Comparison of ENCODE assay signal across 17 mouse cellular contexts in genomic region chr13:43733061-43733460, GRCm38 (mm10). TPM values are rescaled to one million over a fixed set of nuclear protein-coding genes. Genes with fewer than 3 reads are reported as not detected.
DNase-seq lines count a peak whose midpoint lies in the region; ATAC-seq and TF ChIP-seq lines count a peak whose summit lies in the region.
"Had no signal": no experiment of that assay in that cellular context is flagged by ENCODE, and none has a peak within 500 bp of the region (broad histone marks: within the 10 kb centered on the region; RNA-seq: fewer than 3 reads in every experiment).

No protein-coding gene starts in this region.

- H3K9ac ChIP-seq in midbrain, postnatal 0 days (replicated peaks; ENCODE audit: low read length, poor library complexity, severe bottlenecking): no peak overlapping the region
- no peak overlapping the region for H3K9ac ChIP-seq in midbrain, embryonic 16.5 days (ENCODE audit: low read depth, low read length)
- H3K9ac ChIP-seq: heart, embryonic 15.5 days; liver, embryonic 13.5 days had no signal

- WGBS in midbrain, postnatal 0 days: 62% methylated on average over 10 of the region's 10 CpGs
- WGBS in midbrain, embryonic 16.5 days: 59% methylated on average over 10 of the region's 10 CpGs
- 17% methylated on average over 10 of the region's 10 CpGs for WGBS in cerebellum, adult 2 months
- 87% methylated on average over 10 of the region's 10 CpGs for WGBS in forebrain, embryonic 10.5 days

- TF ChIP-seq POLR2A in cerebellum, adult 2 months (IDR thresholded peaks at IDR 0.05; ENCODE audit: borderline replicate concordance, insufficient read depth, low read length): no peak

- no peak for TF ChIP-seq CTCF in midbrain, postnatal 0 days (IDR thresholded peaks at IDR 0.05)
- no peak for TF ChIP-seq CTCF in cerebellum, adult 2 months (IDR thresholded peaks at IDR 0.05; ENCODE audit: borderline replicate concordance, insufficient read depth, low read depth, low read length)

- peak; percentile 79 for DNase-seq in midbrain, postnatal 0 days (ENCODE audit: low spot score)
- peak; percentile 77 to 86 for DNase-seq in cerebellum, adult 2 months
- DNase-seq in cerebellum, postnatal 36 days: peak; percentile 74 to 76
- DNase-seq in adrenal gland, adult 2 months: no peak
- no peak for DNase-seq in forebrain, embryonic 10.5 days (ENCODE audit: extremely low spot score, low spot score)
- DNase-seq in layer of hippocampus, postnatal 10 days (ENCODE audit: low spot score in 2 of 2): no peak
- DNase-seq: adrenal gland, postnatal 10 days; heart, adult 11 months; kidney, adult 9 months; liver, embryonic 13.5 days; thymus, adult 18-20 months had no signal

- ATAC-seq in midbrain, postnatal 0 days (ENCODE audit: low FRiP score): no peak; the same call in 1 of the 2 replicates
- no peak for ATAC-seq in midbrain, embryonic 16.5 days
- ATAC-seq: CD4-positive, CD25-positive, alpha-beta regulatory T cell, adult 4 months; forebrain, embryonic 16.5 days had no signal

- no peaks in the 10 kb centered on the region for H3K4me1 ChIP-seq in midbrain, postnatal 0 days (ENCODE audit: insufficient read depth, low read length)
- H3K4me1 ChIP-seq in midbrain, embryonic 16.5 days (ENCODE audit: control insufficient read depth, insufficient read depth, low read length): 0 out of 2 replicates have a peak, but pooled peaks cover 3% of the 10 kb centered on the region
- H3K4me1 ChIP-seq in cerebellum, adult 2 months (ENCODE audit: control insufficient read depth, insufficient read depth, low read length): peaks cover 19% of the 10 kb centered on the region
- H3K4me1 ChIP-seq in forebrain, embryonic 10.5 days: no peaks in the 10 kb centered on the region
- H3K4me1 ChIP-seq: liver, embryonic 13.5 days had no signal

- no peak overlapping the region for H3K4me2 ChIP-seq in midbrain, postnatal 0 days (ENCODE audit: low read depth, low read length, poor library complexity, severe bottlenecking)
- H3K4me2 ChIP-seq in midbrain, embryonic 16.5 days (ENCODE audit: low read length): no peak overlapping the region
- H3K4me2 ChIP-seq: heart, embryonic 15.5 days; liver, embryonic 13.5 days had no signal

- H3K27me3 ChIP-seq in midbrain, postnatal 0 days (ENCODE audit: insufficient read depth, low read length): no peaks in the 10 kb centered on the region
- H3K27me3 ChIP-seq in midbrain, embryonic 16.5 days (ENCODE audit: control insufficient read depth, insufficient read depth, low read depth, low read length): no peaks in the 10 kb centered on the region
- no peaks in the 10 kb centered on the region for H3K27me3 ChIP-seq in cerebellum, adult 2 months (ENCODE audit: control insufficient read depth, insufficient read depth, low read length)
- no peaks in the 10 kb centered on the region for H3K27me3 ChIP-seq in forebrain, embryonic 10.5 days (ENCODE audit: poor library complexity, severe bottlenecking)
- H3K27me3 ChIP-seq: heart, embryonic 15.5 days; liver, embryonic 13.5 days had no signal

- H3K27ac ChIP-seq in midbrain, postnatal 0 days (ENCODE audit: low read depth, low read length): no peak overlapping the region
- no peak overlapping the region for H3K27ac ChIP-seq in midbrain, embryonic 16.5 days (ENCODE audit: low read length)
- H3K27ac ChIP-seq in cerebellum, adult 2 months (ENCODE audit: insufficient read depth, low read length): peak overlapping the region; percentile 62
- H3K27ac ChIP-seq in forebrain, embryonic 10.5 days: no peak overlapping the region
- H3K27ac ChIP-seq: heart, embryonic 15.5 days; liver, embryonic 13.5 days had no signal

- H3K9me3 ChIP-seq in midbrain, postnatal 0 days (ENCODE audit: low read length): no peaks in the 10 kb centered on the region
- 0 out of 2 replicates have a peak, but pooled peaks cover 2% of the 10 kb centered on the region for H3K9me3 ChIP-seq in midbrain, embryonic 16.5 days (replicated peaks; ENCODE audit: control insufficient read depth, low read length, poor library complexity, severe bottlenecking)
- H3K9me3 ChIP-seq in forebrain, embryonic 10.5 days: no peaks in the 10 kb centered on the region
- H3K9me3 ChIP-seq: heart, embryonic 15.5 days; liver, embryonic 13.5 days had no signal

- H3K36me3 ChIP-seq in midbrain, postnatal 0 days (ENCODE audit: insufficient read depth, low read length): no peaks in the 10 kb centered on the region
- H3K36me3 ChIP-seq in midbrain, embryonic 16.5 days (ENCODE audit: control insufficient read depth, insufficient read depth, low read length): no peaks in the 10 kb centered on the region
- no peaks in the 10 kb centered on the region for H3K36me3 ChIP-seq in forebrain, embryonic 10.5 days (replicated peaks)
- H3K36me3 ChIP-seq: heart, embryonic 15.5 days; liver, embryonic 13.5 days had no signal

- H3K4me3 ChIP-seq in midbrain, postnatal 0 days (ENCODE audit: low read depth, low read length): no peak overlapping the region
- no peak overlapping the region for H3K4me3 ChIP-seq in midbrain, embryonic 16.5 days (ENCODE audit: low read depth, low read length)
- no peak overlapping the region for H3K4me3 ChIP-seq in cerebellum, adult 2 months (replicated peaks; ENCODE audit: insufficient read depth, low read depth, low read length)
- H3K4me3 ChIP-seq in forebrain, embryonic 10.5 days: no peak overlapping the region
- H3K4me3 ChIP-seq: heart, embryonic 15.5 days; liver, embryonic 13.5 days; megakaryocyte, embryonic 14.5 days had no signal

RNA-seq across cellular contexts. Expression of gene Cd83, which starts 51.5 kb away (rescaled TPM):
- 36.0 and 38.8 TPM in 2 replicates for total RNA-seq in midbrain, postnatal 0 days (2014; rRNA removed)
- 36.6 and 43.6 TPM in 2 replicates for polyA plus RNA-seq in midbrain, postnatal 0 days (2015; fragmentation: Nextera tagmentation; extraction: Ambion mirVana)
- 23.5 and 28.1 TPM in 2 replicates for polyA plus RNA-seq in midbrain, embryonic 16.5 days (2015; fragmentation: Nextera tagmentation; extraction: Ambion mirVana)
- 33.3 and 35.7 TPM in 2 replicates for polyA plus RNA-seq in cerebellum, adult 2 months (2012; rRNA removed)
- total RNA-seq in adrenal gland, adult 2 months (2021): 1 to 10 TPM; 2.5 to 3.8 TPM
- polyA plus RNA-seq in adrenal gland, adult 2 months (2012; rRNA removed): 3.0 and 3.7 TPM in 2 replicates
- 3.5 and 3.8 TPM in 2 replicates for polyA plus RNA-seq in forebrain, embryonic 10.5 days (2016; fragmentation: Nextera tagmentation; extraction: Ambion mirVana)
- total RNA-seq in layer of hippocampus, postnatal 10 days (2021): 1 to 10 TPM; 6.9 to 8.5 TPM
- total RNA-seq: MEL had no signal

Comparison
In these comparisons a context has a peak if more than half of its experiments do, and no peak if none do; other contexts are left out.
1. DNase-seq: peak in midbrain, postnatal 0 days (single experiment), cerebellum, adult 2 months (2 of 2) and cerebellum, postnatal 36 days (2 of 2); none in adrenal gland, adult 2 months (single experiment), forebrain, embryonic 10.5 days (single experiment) and layer of hippocampus, postnatal 10 days (0 of 2).